Mouse (Mus musculus): ENCODE results near the gene Osbpl9.

- no peak for TF ChIP-seq CTCF (IDR thresholded peaks at IDR 0.05; ENCODE audit: insufficient read depth, low read depth, low read length)
- TF ChIP-seq POLR2A (IDR thresholded peaks at IDR 0.05; ENCODE audit: insufficient read depth, low read depth, low read length), result no peak
These were observed 89.1 kb downstream of the Osbpl9 start for GRCm38 (mm10) chr4:109112915-109113505.

All from olfactory bulb, adult 2 months (tissue).